Mouse (Mus musculus): ENCODE results near the gene Doxl2. TPM values are rescaled to one million over a fixed set of nuclear protein-coding genes. Genes with fewer than 3 reads are reported as not detected.
A peak's percentile ranks its signal among the peaks of the same experiment; 100 is the strongest.
"Not testable (repeated sequence)": the region's sequence is repeated elsewhere in the genome, so short reads cannot be mapped to it uniquely, and the experiment has no call there.

Gene Doxl2
- not detected for total RNA-seq (2021)
- long read RNA-seq, experiment 1, result 0 reads
- long read RNA-seq, experiment 2, result 0 reads

- no peak for DNase-seq
Measured at GRCm38 (mm10) chr6:48974663-48975062, at the start of gene Doxl2. Gene Doxl2, plus strand, starts transcription at chr6:48974963.

DNA sequence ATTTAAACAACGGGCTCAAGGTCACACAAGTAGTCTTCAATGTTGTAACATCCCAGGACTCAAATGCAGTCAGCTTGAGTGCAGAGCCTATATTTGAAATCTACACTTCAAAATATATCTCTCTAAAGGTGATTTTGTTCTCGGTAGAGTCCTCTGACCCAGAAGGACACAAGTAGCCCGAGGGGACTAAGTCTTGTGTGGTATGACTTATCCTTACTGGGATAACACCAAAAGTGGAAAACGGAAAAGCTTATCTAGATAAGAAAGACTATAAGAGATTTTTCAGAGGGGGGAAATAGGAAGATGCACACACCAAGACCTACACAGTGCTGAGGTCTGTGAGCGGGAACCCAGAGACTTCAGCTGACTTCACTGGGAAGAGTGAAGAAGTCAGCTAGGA lies 45.2 kb upstream of the Doxl2 start, which contains the start of gene 1600015I10Rik:
1600015I10Rik (plus strand) TSS at position 301 of the 400 bp plus-strand sequence.
- DNase-seq, result no peak

DNA sequence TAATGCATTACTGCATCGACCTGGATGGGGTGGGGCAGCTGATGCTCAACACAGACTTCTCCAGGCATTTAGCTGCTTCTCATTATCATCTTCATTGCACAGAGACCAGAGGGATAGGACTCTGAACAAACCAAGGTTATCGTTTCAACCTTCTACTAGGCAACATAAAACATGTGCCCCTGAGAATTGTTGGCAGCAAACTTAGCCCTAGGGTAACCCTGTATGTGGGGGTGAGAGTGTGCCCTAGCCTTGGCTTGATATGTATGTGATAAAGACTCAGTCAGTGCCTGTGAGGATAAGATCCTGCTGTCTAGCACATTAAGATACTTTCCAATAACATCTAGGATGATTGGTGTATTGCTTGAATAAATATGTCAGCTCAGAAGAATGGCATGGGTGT lies 25.2 kb upstream of the Doxl2 start:
- DNase-seq, result no peak

DNA sequence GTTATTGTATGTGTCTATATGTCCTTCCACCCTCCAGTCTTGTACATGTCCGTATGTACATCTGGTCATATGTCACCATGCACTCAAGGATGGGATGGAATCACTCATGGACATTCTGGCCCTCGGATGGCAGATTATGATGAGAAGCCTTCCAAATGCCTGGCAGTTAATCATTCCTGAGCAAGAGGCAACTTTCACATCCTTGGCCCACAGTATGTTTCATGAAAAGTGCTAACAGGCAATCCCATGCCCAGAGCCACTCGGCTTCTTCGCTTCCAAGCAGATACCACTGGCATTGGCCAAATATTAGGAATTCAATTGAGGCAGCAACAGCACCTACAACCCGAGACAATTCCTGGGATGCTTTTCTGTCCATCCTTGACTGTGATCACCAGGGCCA lies 24.1 kb upstream of the Doxl2 start:
- DNase-seq, result no peak

DNA sequence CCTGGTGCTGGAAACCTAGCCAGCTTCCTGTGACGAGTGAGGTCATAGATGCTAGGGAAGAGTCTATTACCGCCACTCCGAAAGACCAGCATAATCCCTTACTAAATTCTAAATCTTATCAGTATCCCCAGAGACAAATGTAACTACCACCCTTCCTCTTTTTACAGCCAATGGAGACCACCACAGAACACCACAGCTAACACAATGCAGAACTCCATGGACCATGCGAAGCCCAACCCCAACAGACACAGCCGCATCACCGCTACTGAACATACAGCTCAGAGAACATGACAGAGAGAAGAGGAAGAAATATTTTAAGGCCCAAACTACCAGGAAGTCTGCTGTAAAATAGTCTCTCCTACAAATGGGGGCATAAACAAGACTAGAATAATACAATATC lies 23.1 kb upstream of the Doxl2 start:
- DNase-seq, result no peak

DNA sequence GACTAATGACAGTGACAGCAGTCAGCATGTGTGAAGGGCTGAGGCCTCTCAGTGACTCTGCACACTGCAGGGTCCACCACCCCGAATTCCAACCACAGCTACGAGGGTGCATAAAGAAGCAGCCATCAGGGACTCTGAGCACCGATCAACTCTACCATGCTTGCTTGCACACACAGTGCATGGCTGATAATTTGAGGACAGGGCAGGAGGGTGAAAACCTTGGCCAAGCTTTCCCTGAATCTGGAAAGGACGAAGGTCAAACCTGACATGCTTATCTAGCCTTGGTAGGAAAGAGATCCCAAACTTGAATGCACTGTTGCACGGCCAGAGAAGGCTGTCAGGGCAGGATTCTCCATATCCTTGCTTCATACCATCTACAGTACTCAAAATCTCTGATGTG lies 21.5 kb upstream of the Doxl2 start:
- DNase-seq, result no peak

- DNase-seq, result no peak
Measured at GRCm38 (mm10) chr6:48954211-48954610, 20.6 kb upstream of the Doxl2 start.

DNA sequence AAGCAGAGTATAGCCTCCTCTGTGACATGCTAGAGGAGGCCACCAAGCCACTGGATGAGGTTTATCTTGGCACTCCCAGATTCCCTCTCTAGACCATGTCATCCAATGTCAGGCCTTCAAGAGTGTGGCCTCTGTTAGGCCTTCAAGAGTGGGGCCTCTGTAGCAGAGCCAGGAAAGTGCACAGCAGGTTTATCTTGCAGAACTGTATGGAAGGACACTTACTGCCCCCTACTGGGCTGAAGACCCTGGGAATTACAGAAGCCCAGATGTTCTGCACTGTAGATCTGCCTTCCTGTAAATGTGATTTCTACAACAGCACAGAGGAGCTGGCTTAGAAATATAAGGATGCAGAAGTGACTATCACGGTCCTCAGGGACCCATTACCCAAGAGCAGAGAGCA lies 19.8 kb upstream of the Doxl2 start:
- no peak for DNase-seq

DNA sequence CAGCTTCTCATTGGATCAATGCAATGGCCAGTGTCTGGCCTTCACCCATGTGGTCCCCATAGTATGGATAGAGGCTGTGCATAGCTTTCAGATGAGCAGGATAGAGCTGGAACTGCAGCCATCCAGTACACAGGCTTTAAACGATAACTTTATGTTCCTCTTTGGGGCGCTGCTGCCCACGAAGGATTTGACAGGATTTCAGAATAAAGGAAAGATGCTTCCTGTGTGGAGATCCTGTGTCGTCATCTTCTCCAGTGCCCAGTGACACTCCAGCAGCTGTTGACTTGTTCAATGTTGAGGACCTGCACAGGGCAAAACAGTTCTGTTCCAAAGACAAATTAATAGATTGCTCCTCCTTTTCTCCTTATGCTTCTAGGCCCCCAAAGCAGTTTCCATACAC lies 18.0 kb upstream of the Doxl2 start:
- no peak for DNase-seq

DNA sequence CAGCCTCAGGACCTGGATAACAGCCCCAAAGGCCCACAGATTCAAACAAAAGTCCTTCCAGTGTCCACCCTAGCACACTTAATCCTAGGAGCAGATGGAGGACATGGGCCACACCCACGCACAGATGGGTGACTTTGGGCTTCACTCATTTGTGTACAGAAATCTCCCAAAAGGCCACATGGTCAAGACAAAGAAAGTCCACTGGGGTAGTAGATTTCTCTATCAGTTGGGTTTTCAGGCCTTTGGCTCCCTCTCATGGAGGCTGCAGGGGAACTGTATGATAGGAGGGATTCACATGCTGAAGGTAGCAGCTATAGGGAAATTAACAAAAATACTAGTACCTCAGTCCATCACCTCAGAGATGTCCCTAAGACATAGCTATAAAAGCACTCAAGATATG lies 16.7 kb upstream of the Doxl2 start:
- no peak for DNase-seq

DNA sequence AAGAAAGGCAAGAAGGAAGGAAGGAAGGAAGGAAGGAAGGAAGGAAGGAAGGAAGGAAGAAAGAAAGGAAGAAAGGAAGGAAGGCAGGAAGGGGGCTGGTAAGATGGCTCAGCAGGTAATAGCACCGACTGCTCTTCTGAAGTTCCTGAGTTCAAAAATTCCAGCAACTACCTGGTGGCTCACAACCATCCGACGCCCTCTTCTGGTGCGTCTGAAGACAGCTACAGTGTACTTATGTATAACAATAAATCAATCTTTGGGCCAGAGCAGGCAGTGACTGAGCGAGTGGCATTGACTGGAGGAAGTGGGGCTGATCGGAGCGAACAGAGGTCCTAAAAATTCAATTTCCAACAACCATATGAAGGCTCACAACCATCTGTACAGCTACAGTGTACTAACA lies 15.6 kb upstream of the Doxl2 start:
- DNase-seq, result not testable (repeated sequence)

GRCm38 (mm10) chr6:48966696-48967095 lies 8.1 kb upstream of the Doxl2 start:
- not testable (repeated sequence) for DNase-seq

DNA sequence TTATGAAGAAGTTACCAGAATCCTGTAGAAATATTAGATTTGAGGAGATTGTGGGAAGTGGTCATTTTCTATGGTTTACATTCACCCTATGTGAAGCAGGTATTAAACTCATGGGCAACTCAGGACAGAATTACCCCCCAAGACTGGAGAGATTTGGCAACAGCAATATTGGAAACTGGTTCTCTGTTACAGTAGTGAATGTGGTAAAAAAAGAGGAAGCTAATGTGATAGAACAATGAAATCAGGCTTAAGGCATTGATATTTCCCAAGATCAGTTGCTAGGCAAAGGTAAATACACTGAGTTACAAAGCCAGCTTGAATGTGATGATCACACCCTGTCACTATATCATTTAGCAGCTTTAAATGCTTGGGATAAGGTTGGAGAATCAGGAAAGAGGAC lies 6.9 kb upstream of the Doxl2 start:
- DNase-seq, result no peak

DNA sequence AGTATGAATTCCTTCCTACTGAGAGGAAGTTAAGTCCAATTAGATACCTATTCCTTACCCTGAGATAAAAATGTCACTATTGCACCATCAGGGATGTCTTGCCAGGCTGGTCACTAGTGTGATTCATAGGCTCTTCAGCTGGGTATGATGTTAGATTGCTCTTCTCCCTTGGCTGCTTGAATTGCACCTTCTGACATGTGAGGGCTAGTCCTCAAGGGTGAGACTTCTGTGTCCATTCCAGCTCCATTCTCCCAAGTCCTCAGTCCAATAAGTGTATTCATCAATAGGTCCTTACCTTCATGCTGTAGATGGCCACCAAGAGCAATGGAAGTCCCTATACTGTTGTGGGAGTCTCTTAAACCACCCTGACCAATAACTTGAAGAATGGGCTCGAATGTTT lies 4.9 kb downstream of the Doxl2 start:
- DNase-seq, result no peak

GRCm38 (mm10) chr6:48982305-48982704 lies 7.5 kb downstream of the Doxl2 start:
- no peak for DNase-seq

DNA sequence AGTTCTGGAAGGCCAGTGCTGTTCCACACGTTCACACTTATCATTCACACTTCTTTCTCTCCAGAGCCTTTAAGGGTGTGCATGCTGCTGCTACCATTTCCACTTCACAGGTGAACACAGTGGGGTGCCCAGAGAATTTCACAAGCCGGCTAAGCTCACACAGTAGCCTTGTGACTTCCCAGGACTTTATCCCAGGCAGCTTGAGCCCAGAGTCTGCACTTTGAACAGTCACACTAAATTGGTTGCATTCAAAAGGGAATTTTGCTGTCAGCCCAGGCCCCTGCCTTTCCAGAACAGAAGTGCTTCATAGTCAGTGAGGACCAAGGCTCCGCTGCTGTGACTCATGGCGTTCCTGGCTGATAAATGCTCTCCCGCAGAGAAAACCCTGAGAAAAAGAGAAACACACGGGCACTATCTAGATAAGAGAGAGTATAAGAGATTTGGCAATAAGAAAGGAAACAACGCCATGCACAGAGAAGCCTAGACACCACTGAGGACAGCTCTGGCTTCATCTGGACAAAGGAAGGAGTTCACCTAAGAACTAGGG lies 11.8 kb downstream of the Doxl2 start, which contains the start of gene Svs1:
Svs1 (plus strand) TSS at position 418 of the 547 bp plus-strand sequence.
- no peak for DNase-seq

GRCm38 (mm10) chr6:48989971-48990370 lies 15.2 kb downstream of the Doxl2 start:
- no peak for DNase-seq

- no peak for DNase-seq
Measured at GRCm38 (mm10) chr6:48991991-48992390, 17.2 kb downstream of the Doxl2 start.

DNA sequence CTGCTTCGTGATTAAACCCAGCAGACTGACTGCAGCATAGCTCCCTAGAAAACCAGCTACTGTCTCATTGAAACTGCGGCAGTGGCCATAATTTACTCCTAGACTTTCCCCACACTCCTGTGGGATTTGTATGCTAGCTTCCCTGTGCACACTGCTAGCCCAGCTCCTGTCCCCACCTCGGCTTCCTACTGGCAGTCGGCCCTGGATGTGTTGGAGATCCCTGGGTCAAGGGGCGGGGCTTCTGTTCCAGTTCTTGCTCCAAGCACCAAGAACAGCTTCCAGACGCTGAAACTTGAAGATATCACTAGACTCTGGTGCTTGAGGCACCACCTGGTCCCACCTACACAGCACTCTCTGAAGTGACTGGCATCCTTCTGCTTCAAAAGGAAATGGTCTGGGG lies 23.4 kb downstream of the Doxl2 start:
- DNase-seq, result no peak

GRCm38 (mm10) chr6:48998796-48999195 lies 24.0 kb downstream of the Doxl2 start:
- no peak for DNase-seq

GRCm38 (mm10) chr6:49003381-49003780 lies 28.6 kb downstream of the Doxl2 start:
- DNase-seq, result no peak

- peak; percentile 40 for DNase-seq
Measured at GRCm38 (mm10) chr6:49007981-49008380, 33.2 kb downstream of the Doxl2 start.

DNA sequence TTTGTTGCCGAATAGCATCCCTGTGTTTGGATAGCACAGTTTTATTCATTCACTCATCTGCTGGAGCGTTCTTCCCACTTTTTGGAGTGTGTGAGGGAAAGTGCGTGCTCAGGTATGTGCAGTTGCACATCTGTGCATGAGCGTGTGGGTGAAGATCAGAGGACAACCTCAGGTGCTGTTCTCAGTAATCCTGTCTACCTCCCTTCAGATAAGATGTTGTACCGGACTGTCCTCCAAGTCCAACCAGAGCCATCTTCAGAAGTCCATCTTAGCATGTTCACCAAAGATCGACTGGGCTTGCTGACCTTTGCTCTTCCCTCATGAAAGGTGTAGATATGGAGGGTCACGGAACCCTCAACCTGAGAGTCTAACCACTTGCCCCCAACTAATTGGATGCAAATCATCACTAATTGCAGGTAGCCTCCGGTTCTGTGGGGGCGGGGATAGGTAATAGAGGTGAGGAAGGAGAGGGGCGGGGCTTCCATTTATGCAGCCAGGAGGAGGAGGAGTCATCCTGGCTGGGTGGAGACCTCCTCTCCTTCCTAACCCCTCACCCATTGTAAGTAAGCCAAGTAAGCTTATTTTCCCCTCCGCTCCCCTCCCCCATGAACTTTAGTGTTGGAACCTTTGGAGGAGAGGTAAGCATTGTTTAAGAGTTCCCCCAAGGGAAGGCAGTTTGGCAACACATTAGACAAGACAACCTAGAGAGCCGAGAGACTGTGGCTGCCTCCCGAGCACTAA lies 33.8 kb downstream of the Doxl2 start:
- DNase-seq, result no peak

DNA sequence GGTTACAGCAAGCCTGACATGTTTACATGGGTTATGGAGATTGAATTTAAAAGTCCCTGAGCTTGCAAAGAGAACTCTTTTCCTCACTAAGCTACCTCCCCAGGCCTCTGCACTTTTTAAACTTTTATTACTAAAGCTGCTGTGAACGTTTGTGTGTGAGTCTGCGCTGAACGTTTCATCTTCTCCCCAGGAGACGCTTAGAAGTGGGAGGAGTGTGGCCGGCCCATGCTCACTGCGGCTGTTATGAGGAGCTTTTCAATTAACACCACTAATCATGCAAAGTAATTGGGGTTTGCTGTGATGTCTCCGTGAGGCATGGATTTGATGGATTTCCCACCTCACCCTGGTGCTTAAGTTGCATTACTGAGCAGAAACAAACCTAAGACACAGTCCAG lies 34.4 kb downstream of the Doxl2 start:
- DNase-seq, result no peak
